Mouse (Mus musculus) naive thymus-derived CD4-positive, alpha-beta T cell, adult 5 months (primary cell): ENCODE data around the gene 1700113H08Rik. TPM values are rescaled to one million over a fixed set of nuclear protein-coding genes. Genes with fewer than 3 reads are reported as not detected.

Source experiments
- polyA plus RNA-seq: library from polyadenylated mRNA; unstranded; fragments of 100-300 nt; shearing (Covaris generic); gene quantifications from one replicate; pipeline ENCODE4 v1.2.1, GENCODE M21; 2017

1700113H08Rik gene
- not detected for polyA plus RNA-seq

DNA sequence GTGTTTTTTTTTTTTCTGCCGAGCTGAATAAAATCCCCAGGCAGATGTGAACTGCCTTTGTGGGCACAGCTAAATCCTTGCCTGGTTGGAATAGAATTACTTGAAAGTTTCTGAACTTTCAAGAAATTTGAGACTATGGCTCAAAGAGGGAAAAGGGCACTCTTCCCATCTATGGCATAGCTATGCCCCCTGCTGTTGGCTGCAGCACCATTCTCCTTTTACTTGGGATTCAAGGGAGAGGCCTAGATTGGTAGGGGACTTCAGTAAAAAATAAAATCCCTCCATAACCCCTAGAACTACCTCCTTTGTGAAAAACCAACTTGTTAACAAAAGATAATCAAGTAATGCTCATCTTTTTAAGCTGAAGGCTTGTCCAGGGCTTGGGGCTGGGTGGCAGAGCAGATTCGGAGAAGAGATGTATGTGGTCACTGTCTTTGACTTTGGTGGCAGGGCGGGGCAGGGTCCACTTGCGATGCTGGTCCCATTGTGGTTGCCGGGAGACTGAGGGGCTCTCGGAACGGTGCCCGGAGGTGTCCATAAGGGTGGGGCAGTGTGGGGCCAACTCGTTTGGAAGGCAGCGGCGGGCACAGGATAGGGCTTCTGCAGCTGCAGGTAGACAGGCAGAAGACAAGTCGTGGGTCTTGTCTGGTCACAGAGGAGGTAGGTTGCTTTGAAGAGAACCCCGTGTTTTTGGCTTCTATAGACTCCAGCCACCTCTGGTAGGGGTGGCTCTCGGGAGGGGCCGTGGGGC lies at the start of gene 1700113H08Rik:
1700113H08Rik (plus strand) TSS at position 546 of the 751 bp plus-strand sequence.

Other genes starting within 250 kb of the 1700113H08Rik start
- not detected for gene Stab2, start 50.0 kb upstream of the 1700113H08Rik start, polyA plus RNA-seq